Mouse (Mus musculus): ENCODE results near the gene 1700022I11Rik. TPM values are rescaled to one million over a fixed set of nuclear protein-coding genes. Genes with fewer than 3 reads are reported as not detected.

1700022I11Rik gene
- total RNA-seq, 2 experiments from 2014 or later = not detected

DNA sequence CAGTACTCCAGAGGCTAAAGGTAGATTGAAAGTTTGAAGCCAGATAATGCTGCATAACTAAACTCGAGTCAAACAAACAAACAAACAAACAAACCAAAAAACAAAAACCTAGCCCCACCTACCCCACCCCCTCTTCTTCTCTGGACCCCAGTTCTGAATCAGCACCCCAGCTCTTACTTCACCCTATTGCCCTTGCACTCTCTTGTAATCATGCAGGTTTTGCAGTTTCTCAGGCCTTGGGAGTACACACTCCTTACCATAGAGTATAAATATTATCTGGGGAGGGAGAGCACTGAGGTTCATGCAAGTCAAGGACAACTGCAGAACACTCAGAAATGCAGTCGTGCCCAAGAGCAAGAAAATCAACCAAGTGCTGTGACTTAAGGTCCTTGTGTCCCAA lies 31.9 kb downstream of the 1700022I11Rik start:
- no peak for DNase-seq

GRCm38 (mm10) chr4:43002756-43003439 lies 33.5 kb downstream of the 1700022I11Rik start:
- DNase-seq = no peak

- no peak for DNase-seq
These were observed 35.5 kb downstream of the 1700022I11Rik start for GRCm38 (mm10) chr4:43004951-43005350.

DNA sequence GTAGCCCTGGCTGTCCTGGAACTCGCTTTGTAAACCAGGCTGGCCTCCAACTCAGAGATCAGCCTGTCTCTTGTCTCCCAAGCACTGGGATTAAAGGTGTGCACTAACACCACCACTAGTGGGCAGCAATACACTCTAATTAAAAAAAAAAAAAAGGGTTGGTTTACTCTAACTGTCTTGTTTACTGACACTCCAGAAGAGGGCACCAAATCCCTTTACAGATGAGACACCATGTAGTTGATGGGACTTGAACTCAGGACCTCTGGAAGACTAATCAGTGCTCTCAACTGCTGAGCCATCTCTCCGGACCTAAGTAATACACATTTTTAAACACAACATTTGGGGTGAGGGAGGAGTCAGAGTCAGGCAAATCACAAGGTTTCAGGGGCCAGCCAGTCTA lies 36.4 kb downstream of the 1700022I11Rik start:
- DNase-seq = peak; percentile 53 to 63

DNA sequence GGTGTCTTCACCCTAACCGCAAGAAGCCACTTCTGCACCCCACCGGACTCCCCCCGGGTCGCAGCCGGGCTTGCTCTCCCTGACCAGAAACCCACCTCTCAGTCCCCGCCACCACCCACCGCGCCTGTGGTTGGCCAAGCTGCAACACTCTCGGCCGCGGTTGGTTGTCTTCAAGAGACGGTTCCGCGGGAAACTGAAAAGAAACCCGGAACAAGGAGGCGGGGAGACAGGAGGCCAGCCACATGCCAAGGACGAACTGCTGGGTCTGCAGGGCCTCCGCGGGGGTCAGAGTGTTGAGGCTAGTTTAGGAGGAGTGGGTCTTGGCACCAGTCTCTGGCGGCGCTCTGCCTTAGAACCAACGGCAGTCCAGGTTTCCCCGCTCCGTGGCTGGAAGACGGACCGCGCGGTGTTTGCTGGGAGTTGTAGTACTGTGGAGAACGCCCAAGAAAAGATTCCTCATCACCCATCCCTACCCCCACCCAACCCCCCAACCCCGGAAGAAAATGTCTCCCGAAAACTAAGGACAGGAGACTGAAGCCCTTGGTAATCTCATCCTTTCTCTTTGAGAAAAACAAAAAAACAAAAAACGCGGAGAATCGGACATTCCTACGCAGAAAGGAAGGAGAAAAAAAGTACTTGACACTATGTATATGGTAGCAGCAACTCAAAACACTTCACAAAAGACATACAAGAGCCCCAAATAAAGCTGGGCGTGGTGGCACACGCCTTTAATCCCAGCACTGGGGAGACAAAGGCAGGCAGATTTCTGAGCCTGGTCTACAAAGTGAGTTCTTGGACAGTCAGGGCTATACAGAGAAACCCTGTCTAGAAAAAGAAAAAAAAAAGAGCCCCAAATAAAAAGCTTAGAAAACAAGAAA lies 41.0 kb downstream of the 1700022I11Rik start, which contains the start of gene Fancg:
Fancg (minus strand) TSS at position 346 of the 878 bp plus-strand sequence.
- DNase-seq = peak; percentile 91 to 92

- DNase-seq = no peak
These were observed 42.7 kb downstream of the 1700022I11Rik start for GRCm38 (mm10) chr4:43012091-43012490.

- no peak for DNase-seq
These were observed 48.8 kb downstream of the 1700022I11Rik start for GRCm38 (mm10) chr4:43018156-43018555.

- DNase-seq = no peak
These were observed 49.8 kb downstream of the 1700022I11Rik start for GRCm38 (mm10) chr4:43019176-43019575.

- DNase-seq = peak in 1 of 2 experiments; percentile 33
These were observed 50.4 kb downstream of the 1700022I11Rik start for GRCm38 (mm10) chr4:43019641-43020465.

GRCm38 (mm10) chr4:43020876-43021275 lies 51.5 kb downstream of the 1700022I11Rik start:
- DNase-seq = no peak

GRCm38 (mm10) chr4:43021341-43021740 lies 51.9 kb downstream of the 1700022I11Rik start:
- no peak for DNase-seq

- DNase-seq = no peak
These were observed 55.3 kb downstream of the 1700022I11Rik start for GRCm38 (mm10) chr4:43024673-43025072.

- DNase-seq = peak; percentile 94 to 95
These were observed 55.9 kb downstream of the 1700022I11Rik start, which contains the start of gene Pigo for GRCm38 (mm10) chr4:43025084-43025960. Gene Pigo (minus strand): TSS chr4:43025819.

- no peak for DNase-seq
These were observed 59.7 kb downstream of the 1700022I11Rik start for GRCm38 (mm10) chr4:43029121-43029520.

DNA sequence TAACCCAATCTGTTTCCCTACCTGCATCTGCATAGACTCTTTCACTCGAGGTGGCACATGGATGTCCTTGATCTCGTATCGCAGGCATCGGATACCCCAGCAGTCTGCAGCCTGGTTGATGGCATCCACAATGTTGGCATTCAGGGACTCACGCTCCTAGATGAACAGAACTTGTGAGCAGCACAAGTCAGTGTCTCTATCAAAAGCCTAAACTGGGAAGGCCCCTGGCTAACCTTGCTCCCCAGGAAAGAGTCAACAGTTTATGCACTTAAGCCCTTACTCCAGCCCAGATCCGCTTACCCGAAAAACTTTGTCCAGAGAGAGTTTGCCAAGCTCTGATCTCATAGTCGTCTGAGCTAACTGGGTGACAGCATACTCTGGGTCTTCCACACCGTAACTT lies 60.3 kb downstream of the 1700022I11Rik start:
- no peak for DNase-seq

- DNase-seq = no peak
These were observed 60.9 kb downstream of the 1700022I11Rik start for GRCm38 (mm10) chr4:43030352-43030751.

GRCm38 (mm10) chr4:43030780-43031230 lies 61.4 kb downstream of the 1700022I11Rik start:
- DNase-seq = no peak

DNA sequence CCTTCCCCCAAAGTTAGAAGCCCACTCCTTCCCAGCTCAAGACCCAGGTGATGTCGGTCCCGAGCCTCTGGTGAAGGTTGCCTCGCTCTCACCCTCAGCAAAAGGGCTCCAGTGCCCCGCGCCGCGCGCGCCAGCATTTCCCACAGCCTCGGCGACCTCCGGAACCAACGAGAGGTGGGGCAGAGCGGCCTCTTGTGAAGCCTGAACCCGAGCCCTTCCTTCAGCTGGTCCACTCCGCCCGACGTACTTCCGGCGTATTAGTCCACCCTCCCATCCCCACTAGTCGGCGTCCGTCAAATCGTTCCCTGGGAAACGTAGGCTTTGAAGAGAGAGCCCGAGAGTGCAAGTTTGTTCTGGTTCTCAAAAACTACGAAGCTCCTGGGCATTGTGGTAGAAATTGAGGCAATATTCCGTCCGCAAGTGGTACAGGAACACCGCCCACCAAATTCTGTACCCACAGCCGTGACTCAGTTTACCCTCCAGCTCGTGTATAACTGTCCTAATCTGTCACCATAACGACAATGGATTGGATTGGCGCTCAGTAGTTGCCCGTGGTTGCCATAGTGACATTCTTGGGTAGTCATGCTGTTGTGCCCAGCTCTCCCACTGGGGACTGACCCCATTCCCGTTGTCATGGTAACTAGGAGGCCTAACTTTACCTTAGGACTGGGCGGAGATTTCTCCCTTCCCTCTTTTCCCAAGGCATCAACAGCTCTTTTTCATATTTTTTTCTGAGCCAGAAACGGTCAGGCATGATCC lies 62.0 kb downstream of the 1700022I11Rik start, which contains the start of gene Stoml2:
Stoml2 (minus strand) TSS at position 474 of the 759 bp plus-strand sequence.
- peak; percentile 95 for DNase-seq

- DNase-seq = no peak
These were observed 63.1 kb downstream of the 1700022I11Rik start for GRCm38 (mm10) chr4:43032501-43032900.

Measured in heart, adult 18-20 months (tissue).